Mouse (Mus musculus) kidney, postnatal 0 days (tissue): ENCODE results near the gene Zfp800. TPM values are rescaled to one million over a fixed set of nuclear protein-coding genes. Genes with fewer than 3 reads are reported as not detected.

Experiments used
- ATAC-seq: fragments of 200-750 bp; cut with Nextera tagmentation; replicated peaks from 2 replicates; pipeline ENCODE4 v1.8.0; 2017; ENCODE audit warnings: low read depth, moderate number of reproducible peaks, moderate TSS enrichment, moderate library complexity; ENCODE audit not compliant: low FRiP score
- DNase-seq: peaks from one replicate; pipeline ENCODE4 v3.0.0-alpha.2; 2016; ENCODE audit warnings: low spot score
- H3K27ac ChIP-seq: fragments of 300-500 bp; sonication (generic); 2 replicates; pipeline ENCODE4 v1.5.1; 2014; ENCODE audit warnings: mild to moderate bottlenecking
- H3K27me3 ChIP-seq: fragments of 300-500 bp; sonication (generic); 2 replicates; pipeline ENCODE4 v1.6.1; 2014; ENCODE audit warnings: low read length, mixed read lengths; ENCODE audit not compliant: insufficient read depth
- H3K36me3 ChIP-seq: fragments of 300-500 bp; sonication (generic); 2 replicates; pipeline ENCODE4 v1.6.1; 2014; ENCODE audit warnings: low read length, mixed read lengths; ENCODE audit not compliant: insufficient read depth
- H3K4me1 ChIP-seq: fragments of 300-500 bp; sonication (generic); replicated peaks from 2 replicates; pipeline ENCODE4 v1.6.1; 2014; ENCODE audit warnings: antibody characterized with exemption, low read length, mixed read lengths; ENCODE audit not compliant: insufficient read depth
- H3K4me2 ChIP-seq: fragments of 300-500 bp; sonication (generic); 2 replicates; pipeline ENCODE4 v1.6.1; 2014; ENCODE audit warnings: mild to moderate bottlenecking, low read length, moderate library complexity, mixed read lengths
- H3K4me3 ChIP-seq: fragments of 300-500 bp; sonication (generic); replicated peaks from 2 replicates; pipeline ENCODE4 v1.5.1; 2014; ENCODE audit warnings: low read depth, low read length
- H3K9ac ChIP-seq: fragments of 300-500 bp; sonication (generic); 2 replicates; pipeline ENCODE4 v1.6.1; 2014; ENCODE audit warnings: low read depth, low read length
- H3K9me3 ChIP-seq: fragments of 300-500 bp; sonication (generic); replicated peaks from 2 replicates; pipeline ENCODE4 v1.6.1; 2016; ENCODE audit warnings: low read length, inconsistent platforms, mixed read lengths
- CTCF ChIP-seq: IDR thresholded peaks from 2 replicates; pipeline ENCODE4 v1.5.1; 2016; ENCODE audit warnings: antibody characterized with exemption, low read depth, mild to moderate bottlenecking, moderate library complexity
- WGBS: fragments of 180-500 bp; shearing (Covaris S2); extraction: QIAGEN DNeasy Blood & Tissue Kit; methylation state at CpG from one replicate; pipeline ENCODE4 v1.1.7; 2014; 5-methylcytosine and 5-hydroxymethylcytosine counted together
- polyA plus RNA-seq: library from polyadenylated mRNA; unstranded; fragments of >200 nt; fragmentation: Nextera tagmentation; extraction: Ambion mirVana; gene quantifications from 2 replicates; pipeline ENCODE4 v1.2.1, GENCODE M21; 2015

The Zfp800 gene
- polyA plus RNA-seq, 1 experiment from 2014 or later, result 24.4 TPM

DNA sequence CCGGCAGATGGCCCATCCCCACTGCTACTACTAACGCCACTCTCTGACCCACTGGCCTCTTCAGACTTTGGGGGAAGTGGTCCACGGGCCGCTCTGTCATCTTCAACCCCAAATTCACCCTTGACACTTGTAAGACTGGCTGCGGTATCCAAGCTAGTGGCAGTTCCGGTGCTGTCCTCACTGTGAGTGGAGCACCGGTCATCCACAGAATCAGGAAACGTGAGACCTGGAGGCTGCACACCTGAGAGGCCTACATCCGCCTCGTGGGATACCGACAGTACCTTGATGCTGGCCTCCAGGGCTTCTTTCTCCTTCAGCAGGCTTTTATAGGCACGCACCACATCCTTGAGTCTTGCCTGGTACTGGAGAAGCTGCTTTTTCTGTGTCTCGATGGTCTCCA is 23.1 kb upstream of the Zfp800 start:
- H3K36me3 ChIP-seq, result peaks cover 13% of the 10 kb centered on the region; the same call in 1 of the 2 replicates
- no peaks in the 10 kb centered on the region for H3K9me3 ChIP-seq
- H3K4me1 ChIP-seq, result peaks cover 28% of the 10 kb centered on the region
- H3K27me3 ChIP-seq, result no peaks in the 10 kb centered on the region
- peak overlapping the region; percentile 73 for H3K4me3 ChIP-seq
- peak overlapping the region; percentile 95 for H3K4me2 ChIP-seq
- 13% methylated on average over 13 of the region's 13 CpGs for WGBS
- ATAC-seq (no peak), DNase-seq (no peak)
- no peak for TF ChIP-seq CTCF
- H3K27ac ChIP-seq, result peak overlapping the region; percentile 83; the same call in 1 of the 2 replicates
- H3K9ac ChIP-seq, result peak overlapping the region; percentile 79

DNA sequence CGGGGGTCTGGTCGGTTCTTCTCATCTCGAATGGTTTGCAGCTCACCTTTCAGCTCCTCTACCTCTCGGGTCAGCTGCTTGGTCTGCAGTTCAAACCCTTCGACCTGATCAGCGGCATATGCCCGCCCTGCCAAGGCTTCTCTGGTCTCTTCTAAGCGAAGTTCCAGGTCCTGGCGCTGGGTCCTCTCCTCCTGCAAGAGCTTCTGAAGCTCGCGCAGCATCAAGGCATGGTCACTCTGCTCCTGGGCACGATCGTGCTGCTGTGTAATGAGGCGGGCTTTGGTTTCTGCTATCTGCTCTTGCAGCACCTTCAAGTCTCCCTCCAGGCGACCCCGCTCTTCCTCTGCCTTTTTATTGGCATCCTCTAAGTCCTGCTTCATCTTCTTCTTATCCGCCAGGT is 22.6 kb upstream of the Zfp800 start:
- peak overlapping the region; percentile 95 for H3K4me2 ChIP-seq
- no peak for DNase-seq
- WGBS, result 77% methylated on average over 17 of the region's 17 CpGs

DNA sequence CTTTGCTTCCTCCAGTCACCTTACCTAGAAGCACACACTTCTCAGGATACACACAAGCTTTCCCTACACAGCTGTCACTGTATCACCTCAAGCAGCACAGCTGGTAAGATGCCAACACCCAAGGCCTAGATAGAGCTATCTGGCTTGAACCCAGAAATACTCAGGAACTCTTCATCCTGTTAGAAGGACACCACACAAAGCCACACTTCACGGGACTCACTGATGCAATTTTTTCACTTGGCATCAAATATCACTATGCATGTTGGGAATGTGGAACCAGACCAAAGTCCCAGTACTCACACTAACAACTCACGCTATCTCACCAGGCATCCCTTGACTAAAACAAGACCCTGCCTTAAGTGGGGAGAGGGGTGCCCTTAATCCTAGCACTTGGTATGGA is 21.9 kb upstream of the Zfp800 start:
- WGBS, result 55% methylated on average over 2 of the region's 2 CpGs
- Histone ChIP-seq H3K4me1 (peaks cover 28% of the 10 kb centered on the region), H3K9ac (0 out of 2 replicates have a peak overlapping the region, but pooled peaks have one; percentile 1), H3K4me2 (peak overlapping the region; percentile 95), H3K4me3 (no peak overlapping the region), H3K9me3 (no peaks in the 10 kb centered on the region), H3K36me3 (peaks cover 12% of the 10 kb centered on the region; the same call in 1 of the 2 replicates), H3K27ac (no peak overlapping the region), H3K27me3 (no peaks in the 10 kb centered on the region)
- TF ChIP-seq CTCF, result no peak
- no peak for ATAC-seq
- DNase-seq, result no peak

More for the DNA sequence above, 22.6 kb upstream of the Zfp800 start:
- Histone ChIP-seq H3K4me3 (peak overlapping the region; percentile 73), H3K27ac (no peak overlapping the region), H3K9me3 (no peaks in the 10 kb centered on the region), H3K27me3 (no peaks in the 10 kb centered on the region), H3K9ac (peak overlapping the region; percentile 79; the same call in 1 of the 2 replicates), H3K36me3 (peaks cover 12% of the 10 kb centered on the region; the same call in 1 of the 2 replicates), H3K4me1 (peaks cover 28% of the 10 kb centered on the region)
- ATAC-seq, result no peak
- no peak for TF ChIP-seq CTCF

DNA sequence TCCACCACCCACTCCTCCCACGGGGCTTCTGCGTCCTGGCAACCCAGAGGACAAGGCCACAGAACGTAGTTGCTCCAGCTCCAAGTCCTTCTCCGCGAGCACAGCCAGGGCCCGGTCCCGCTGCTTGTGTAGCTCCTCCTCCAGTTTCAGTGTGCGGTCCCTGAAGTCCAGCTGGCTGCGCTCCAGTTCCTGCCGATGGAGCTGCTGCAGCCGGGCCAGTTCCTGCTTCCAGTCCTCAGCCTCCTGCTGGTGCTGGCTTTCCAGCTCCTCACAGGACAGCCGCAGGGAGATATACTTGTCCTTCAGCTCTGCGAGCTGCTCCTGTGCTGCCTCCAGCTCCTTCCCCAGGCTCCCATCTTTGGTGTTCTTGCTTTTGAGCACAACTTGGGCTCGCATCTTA is 20.6 kb upstream of the Zfp800 start:
- Histone ChIP-seq H3K36me3 (peaks cover 12% of the 10 kb centered on the region; the same call in 1 of the 2 replicates), H3K4me3 (no peak overlapping the region; the same call in 1 of the 2 replicates), H3K27me3 (no peaks in the 10 kb centered on the region), H3K4me2 (peak overlapping the region; percentile 35), H3K4me1 (peaks cover 25% of the 10 kb centered on the region), H3K9ac (no peak overlapping the region), H3K27ac (no peak overlapping the region; the same call in 1 of the 2 replicates), H3K9me3 (no peaks in the 10 kb centered on the region)
- peak; percentile 23; the same call in 1 of the 2 replicates for TF ChIP-seq CTCF
- 67% methylated on average over 14 of the region's 14 CpGs for WGBS
- ATAC-seq (no peak), DNase-seq (peak; percentile 91)

DNA sequence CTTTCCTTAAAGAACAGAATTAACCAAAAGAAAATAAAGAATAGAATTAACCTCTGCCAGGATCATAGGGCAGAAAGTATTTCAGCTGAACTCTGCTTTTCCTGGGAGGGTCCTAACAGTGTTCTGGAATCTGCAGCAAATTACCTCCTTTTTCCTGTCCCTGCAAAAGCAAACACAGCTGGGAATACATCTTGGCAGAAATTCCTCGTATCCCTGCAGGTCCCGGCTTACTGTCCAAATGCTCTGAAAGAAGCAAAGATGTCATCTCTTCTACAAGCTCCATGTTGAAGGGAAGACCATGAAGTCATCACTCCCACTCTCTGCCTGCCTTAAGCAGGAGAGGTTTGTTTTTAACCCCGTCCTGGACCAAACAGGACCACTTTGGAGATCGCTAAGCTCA is 19.2 kb upstream of the Zfp800 start:
- H3K4me3 ChIP-seq, result no peak overlapping the region
- peaks cover 23% of the 10 kb centered on the region for H3K4me1 ChIP-seq
- peak; percentile 51 for DNase-seq

DNA sequence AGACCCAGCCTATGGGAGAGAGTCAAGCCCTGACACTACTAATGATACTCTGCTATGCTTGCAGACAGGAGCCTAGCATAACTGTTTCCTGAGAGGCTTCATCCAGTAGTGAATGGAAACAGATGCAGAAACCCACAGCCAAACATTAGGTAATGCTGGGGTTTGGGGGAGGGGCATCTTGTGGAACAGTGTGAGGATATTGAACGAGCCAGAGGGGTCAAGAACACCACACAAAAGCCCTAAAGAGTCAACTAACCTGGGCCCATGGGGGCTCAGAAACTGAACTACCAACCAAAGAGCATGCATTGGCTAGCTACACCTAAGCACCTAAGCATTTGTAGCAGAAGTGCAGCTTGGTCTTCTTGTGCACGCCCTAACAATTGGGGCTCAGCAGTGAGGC is 13.4 kb upstream of the Zfp800 start:
- H3K9ac ChIP-seq, result no peak overlapping the region
- WGBS, result 79% methylated on average over 2 of the region's 2 CpGs

More for the DNA sequence above, 19.2 kb upstream of the Zfp800 start:
- no peak for ATAC-seq
- H3K36me3 ChIP-seq, result peaks cover 12% of the 10 kb centered on the region; the same call in 1 of the 2 replicates
- no peak overlapping the region for H3K27ac ChIP-seq
- no peak overlapping the region for H3K4me2 ChIP-seq
- no peak overlapping the region for H3K9ac ChIP-seq
- no peak for TF ChIP-seq CTCF
- H3K9me3 ChIP-seq, result no peaks in the 10 kb centered on the region
- WGBS, result 44% methylated on average over 4 of the region's 4 CpGs
- no peaks in the 10 kb centered on the region for H3K27me3 ChIP-seq

DNA sequence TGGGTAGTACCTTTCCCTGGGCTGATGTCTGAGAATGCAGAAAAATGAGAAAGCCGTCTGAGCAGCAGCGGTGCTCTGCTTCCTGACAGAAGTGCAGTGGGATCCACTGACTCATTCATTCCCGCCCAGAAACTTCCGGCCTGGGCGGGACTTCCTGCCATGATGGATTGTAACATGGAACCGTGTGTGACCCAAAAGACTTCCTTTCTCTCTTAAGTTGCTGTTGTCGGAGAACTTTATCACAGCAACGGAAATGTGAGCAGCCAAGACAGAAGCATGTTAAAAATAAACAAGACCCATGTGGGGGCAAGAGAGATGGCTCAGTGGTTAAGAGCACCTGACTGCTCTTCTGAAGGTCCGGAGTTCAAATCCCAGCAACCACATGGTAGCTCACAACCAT is 12.2 kb upstream of the Zfp800 start:
- ATAC-seq, result no peak
- DNase-seq, result peak; percentile 41
- 72% methylated on average over 9 of the region's 9 CpGs for WGBS

More for the DNA sequence above, 13.4 kb upstream of the Zfp800 start:
- Histone ChIP-seq H3K4me3 (no peak overlapping the region), H3K9me3 (no peaks in the 10 kb centered on the region), H3K4me1 (no peaks in the 10 kb centered on the region), H3K36me3 (no peaks in the 10 kb centered on the region; the same call in 1 of the 2 replicates), H3K4me2 (no peak overlapping the region), H3K27ac (no peak overlapping the region), H3K27me3 (no peaks in the 10 kb centered on the region)
- TF ChIP-seq CTCF, result no peak
- DNase-seq, result no peak
- ATAC-seq, result no peak

More for the DNA sequence above, 12.2 kb upstream of the Zfp800 start:
- H3K36me3 ChIP-seq, result no peaks in the 10 kb centered on the region
- no peak overlapping the region for H3K4me2 ChIP-seq
- no peaks in the 10 kb centered on the region for H3K9me3 ChIP-seq
- TF ChIP-seq CTCF, result no peak
- H3K4me3 ChIP-seq, result no peak overlapping the region
- no peak overlapping the region for H3K9ac ChIP-seq
- no peak overlapping the region for H3K27ac ChIP-seq
- no peaks in the 10 kb centered on the region for H3K4me1 ChIP-seq
- no peaks in the 10 kb centered on the region for H3K27me3 ChIP-seq
